Mouse (Mus musculus): ENCODE measurements around the gene Slc23a2. TPM values are rescaled to one million over a fixed set of nuclear protein-coding genes. Genes with fewer than 3 reads are reported as not detected.

Slc23a2 gene
- polyA plus RNA-seq, 1 experiment from 2014 or later, result 36.8 TPM

DNA sequence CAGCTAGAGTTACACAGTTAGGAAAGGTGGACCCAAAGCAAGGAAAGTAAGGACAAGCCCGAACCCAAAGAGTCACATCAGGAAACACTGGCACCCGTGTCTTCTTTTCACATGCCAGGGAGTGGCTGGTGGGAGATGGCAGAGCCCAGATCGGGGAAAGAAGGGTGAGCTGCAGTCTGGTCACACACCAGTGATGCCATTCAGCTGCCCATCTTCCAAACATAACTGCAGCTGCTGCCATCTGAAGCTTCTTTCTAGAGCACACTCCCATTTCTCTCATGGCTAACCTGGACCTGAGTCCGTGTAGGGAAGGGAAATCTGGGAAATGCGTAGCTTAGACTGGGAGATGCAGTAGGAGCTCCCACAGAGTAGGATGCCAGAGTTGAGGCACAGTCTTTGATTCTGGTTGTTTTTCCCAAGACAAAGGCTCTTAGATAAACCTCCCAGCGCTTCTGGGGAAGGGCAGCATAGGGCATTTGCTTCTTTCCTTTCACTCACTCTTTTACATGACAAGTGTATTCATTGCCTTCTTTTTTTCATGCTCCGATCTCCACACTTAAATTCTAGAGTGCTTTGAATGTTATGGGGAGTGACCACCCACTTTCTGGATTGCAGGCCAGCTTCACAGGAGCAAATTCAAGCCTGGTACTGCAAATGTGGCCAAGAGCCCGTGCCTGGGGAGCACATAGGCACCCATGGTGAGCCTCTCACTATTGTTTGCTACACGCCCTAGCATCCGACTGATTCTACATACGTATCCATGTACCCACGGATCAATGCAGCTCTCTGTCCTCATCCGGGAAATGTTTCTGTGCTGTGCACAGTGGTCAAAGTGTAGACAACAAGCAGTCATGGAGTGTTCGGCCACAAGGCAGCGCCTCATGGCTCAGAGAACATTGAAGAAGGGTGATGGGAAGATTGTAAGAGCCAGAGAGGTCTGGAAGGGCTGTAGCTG is 100.3 kb downstream of the Slc23a2 start:
- Histone ChIP-seq H3K27me3 (replicated peaks) (no peaks in the 10 kb centered on the region), H3K9me3 (replicated peaks) (no peaks in the 10 kb centered on the region), H3K27ac (replicated peaks) (no peak overlapping the region), H3K4me2 (no peak overlapping the region), H3K36me3 (no peaks in the 10 kb centered on the region), H3K9ac (replicated peaks) (no peak overlapping the region), H3K4me1 (peaks cover 7% of the 10 kb centered on the region; the same call in 1 of the 2 replicates), H3K4me3 (replicated peaks) (no peak overlapping the region)
- no peak for ATAC-seq (ENCODE audit: low FRiP score)
- WGBS, result 63% methylated on average over 15 of the region's 15 CpGs

DNA sequence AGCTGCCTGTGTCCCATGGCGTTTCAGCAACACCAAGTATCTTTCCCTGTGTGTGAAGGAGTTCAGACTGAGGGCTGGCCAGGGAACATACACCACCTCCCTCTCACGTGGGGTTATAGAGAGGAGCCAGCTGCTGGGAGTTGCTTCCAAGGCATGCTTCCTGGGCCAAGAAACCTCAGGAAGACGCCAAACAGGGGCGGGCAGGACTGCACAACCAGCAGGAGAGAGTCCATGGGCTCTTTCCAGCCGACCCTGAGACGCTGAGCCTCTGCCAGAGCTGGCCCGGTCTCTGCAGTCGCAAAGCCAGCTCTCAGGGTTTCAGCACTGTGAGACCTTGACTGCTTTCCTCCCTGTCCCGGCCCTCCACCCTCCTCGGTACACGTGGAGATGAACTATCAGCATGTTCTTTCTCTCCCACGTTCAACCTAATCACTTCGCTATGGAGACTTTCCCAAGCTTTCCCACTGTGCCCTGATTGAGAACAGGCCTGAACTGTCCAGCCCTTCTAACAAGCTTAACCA is 101.7 kb downstream of the Slc23a2 start:
- Histone ChIP-seq H3K27me3 (replicated peaks) (no peaks in the 10 kb centered on the region), H3K36me3 (no peaks in the 10 kb centered on the region), H3K9ac (replicated peaks) (no peak overlapping the region), H3K27ac (replicated peaks) (peak overlapping the region; percentile 56), H3K4me1 (peaks cover 7% of the 10 kb centered on the region; the same call in 1 of the 2 replicates), H3K4me2 (no peak overlapping the region), H3K4me3 (replicated peaks) (no peak overlapping the region), H3K9me3 (replicated peaks) (no peaks in the 10 kb centered on the region)
- WGBS, result 56% methylated on average over 13 of the region's 13 CpGs
- peak; percentile 82 for ATAC-seq (ENCODE audit: low FRiP score)

DNA sequence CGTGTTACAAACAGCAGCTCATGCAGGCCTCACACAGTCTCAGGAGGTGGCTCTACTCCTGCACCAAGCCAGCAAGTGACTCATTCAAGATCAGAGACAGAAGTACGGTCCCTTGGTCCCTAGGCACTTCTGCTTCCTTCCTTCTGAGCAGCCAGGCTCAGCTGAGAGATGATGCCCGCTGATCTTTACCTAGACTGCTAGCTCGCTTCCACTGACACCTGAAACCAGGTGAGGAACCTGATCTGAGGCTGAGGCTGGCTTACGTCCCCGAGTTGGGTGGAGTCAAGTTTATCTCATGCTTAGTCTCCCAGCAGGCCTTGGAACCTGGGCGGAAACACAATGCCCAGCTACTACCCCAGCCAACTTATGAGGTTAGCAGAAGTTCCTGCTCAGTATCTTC is 105.0 kb downstream of the Slc23a2 start:
- H3K27me3 ChIP-seq (replicated peaks), result no peaks in the 10 kb centered on the region
- ATAC-seq (ENCODE audit: low FRiP score), result no peak
- H3K36me3 ChIP-seq, result no peaks in the 10 kb centered on the region
- H3K9ac ChIP-seq (replicated peaks), result no peak overlapping the region
- no peak overlapping the region for H3K27ac ChIP-seq (replicated peaks)
- 72% methylated on average over 7 of the region's 7 CpGs for WGBS
- no peak overlapping the region for H3K4me2 ChIP-seq
- peaks cover 9% of the 10 kb centered on the region; the same call in 1 of the 2 replicates for H3K4me1 ChIP-seq
- H3K4me3 ChIP-seq (replicated peaks), result no peak overlapping the region
- H3K9me3 ChIP-seq (replicated peaks), result no peaks in the 10 kb centered on the region

- H3K9me3 ChIP-seq (replicated peaks), result no peaks in the 10 kb centered on the region
- H3K27me3 ChIP-seq (replicated peaks), result no peaks in the 10 kb centered on the region
- no peak for ATAC-seq (ENCODE audit: low FRiP score)
- H3K4me2 ChIP-seq, result no peak overlapping the region
- peaks cover 8% of the 10 kb centered on the region for H3K4me1 ChIP-seq
- no peaks in the 10 kb centered on the region for H3K36me3 ChIP-seq
- 83% methylated on average over 5 of the region's 5 CpGs for WGBS
- H3K9ac ChIP-seq (replicated peaks), result no peak overlapping the region
- no peak overlapping the region for H3K4me3 ChIP-seq (replicated peaks)
- no peak overlapping the region for H3K27ac ChIP-seq (replicated peaks)
Measured at GRCm38 (mm10) chr2:132036326-132036725, 108.6 kb downstream of the Slc23a2 start.

GRCm38 (mm10) chr2:132035470-132035835 is 109.5 kb downstream of the Slc23a2 start:
- Histone ChIP-seq H3K4me2 (no peak overlapping the region), H3K4me3 (replicated peaks) (no peak overlapping the region), H3K9me3 (replicated peaks) (no peaks in the 10 kb centered on the region), H3K9ac (replicated peaks) (no peak overlapping the region), H3K36me3 (no peaks in the 10 kb centered on the region), H3K27ac (replicated peaks) (no peak overlapping the region), H3K4me1 (peaks cover 17% of the 10 kb centered on the region), H3K27me3 (replicated peaks) (no peaks in the 10 kb centered on the region)
- no peak for ATAC-seq (ENCODE audit: low FRiP score)
- 73% methylated on average over 11 of the region's 11 CpGs for WGBS

DNA sequence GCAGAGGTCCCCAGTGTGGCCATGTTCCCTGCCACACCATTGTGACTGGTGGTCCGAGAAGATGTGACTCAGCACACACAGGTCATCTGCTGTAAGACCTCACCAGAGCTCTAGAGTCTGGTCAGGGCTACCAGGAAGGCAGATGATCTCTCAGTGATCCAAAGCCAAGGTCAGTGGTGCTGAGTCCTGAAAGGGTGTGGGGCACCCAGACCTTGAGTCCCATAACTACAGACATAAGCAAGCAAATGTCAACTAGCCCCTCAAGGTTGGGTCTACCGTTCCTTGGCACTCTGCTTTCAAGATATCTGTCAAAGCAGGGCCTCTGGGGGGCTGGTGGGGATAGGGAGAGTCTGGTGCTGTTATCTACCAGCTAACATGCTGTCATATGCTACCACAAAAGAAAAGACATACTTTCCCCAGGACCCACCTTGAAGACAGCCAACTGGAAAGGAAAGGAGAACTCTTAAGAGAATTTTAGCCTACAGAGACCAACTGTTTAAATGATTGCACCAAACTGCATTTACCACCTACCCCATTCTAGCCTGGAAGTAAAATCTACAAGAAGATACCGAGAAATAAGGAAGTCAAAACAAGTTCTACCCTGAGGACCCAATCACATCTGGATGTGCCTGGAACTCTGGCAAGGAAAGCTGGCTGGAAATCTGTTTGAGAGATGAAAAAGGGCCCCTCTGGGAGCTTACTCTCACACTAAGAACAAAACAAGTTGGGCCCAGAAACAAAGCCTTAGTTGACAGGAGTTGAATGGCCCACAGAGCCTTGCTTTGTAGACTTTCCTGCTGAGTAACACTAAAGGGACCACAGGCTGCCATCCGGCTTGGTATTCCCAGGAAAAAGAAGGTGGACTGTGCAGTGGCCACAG is 110.1 kb downstream of the Slc23a2 start:
- H3K9me3 ChIP-seq (replicated peaks), result no peaks in the 10 kb centered on the region
- no peak for ATAC-seq (ENCODE audit: low FRiP score)
- no peak overlapping the region for H3K4me3 ChIP-seq (replicated peaks)
- H3K36me3 ChIP-seq, result no peaks in the 10 kb centered on the region
- peaks cover 21% of the 10 kb centered on the region for H3K4me1 ChIP-seq
- WGBS, result 68% methylated on average over 4 of the region's 4 CpGs
- H3K4me2 ChIP-seq, result no peak overlapping the region
- H3K27ac ChIP-seq (replicated peaks), result no peak overlapping the region
- H3K27me3 ChIP-seq (replicated peaks), result no peaks in the 10 kb centered on the region
- no peak overlapping the region for H3K9ac ChIP-seq (replicated peaks)

DNA sequence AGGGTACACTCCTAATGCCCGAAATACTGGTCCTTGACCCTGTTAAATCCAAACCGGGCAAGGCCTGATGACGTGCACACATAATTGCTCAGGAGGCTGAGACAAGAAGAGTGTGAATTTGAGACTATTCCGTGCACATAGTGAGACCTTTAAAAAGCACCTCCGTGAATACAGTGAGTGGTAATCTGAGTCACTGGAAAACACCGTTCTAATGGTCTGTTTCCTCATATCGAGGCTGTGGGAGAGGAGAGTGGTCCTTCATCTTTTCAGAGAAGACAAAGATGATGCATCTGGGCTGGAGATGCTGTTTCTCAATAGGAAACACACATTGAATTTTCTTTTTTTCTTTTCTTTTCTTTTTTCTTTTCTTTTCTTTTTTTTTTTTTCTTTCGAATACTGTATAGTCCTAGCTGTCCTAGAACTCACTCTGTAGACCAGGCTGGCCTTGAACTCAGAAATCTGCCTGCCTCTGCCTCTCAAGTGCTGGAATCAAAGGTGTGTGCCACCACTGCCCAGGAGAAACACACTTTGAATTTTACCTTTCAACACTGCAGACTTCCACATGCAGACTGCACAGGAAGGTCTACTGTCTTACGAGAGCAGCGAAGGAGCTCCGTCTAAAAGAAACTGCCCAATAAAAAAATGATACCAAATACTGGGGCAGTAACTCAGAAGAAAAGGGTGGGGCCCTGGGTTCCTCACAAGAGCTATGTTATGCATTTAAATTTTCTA is 113.4 kb downstream of the Slc23a2 start:
- Histone ChIP-seq H3K27ac (replicated peaks) (peak overlapping the region; percentile 91), H3K4me3 (replicated peaks) (0 out of 2 replicates have a peak overlapping the region, but pooled peaks have one; percentile 61), H3K9me3 (replicated peaks) (no peaks in the 10 kb centered on the region), H3K4me2 (peak overlapping the region; percentile 93), H3K9ac (replicated peaks) (peak overlapping the region; percentile 68; the same call in 1 of the 2 replicates), H3K27me3 (replicated peaks) (no peaks in the 10 kb centered on the region), H3K36me3 (no peaks in the 10 kb centered on the region), H3K4me1 (peaks cover 48% of the 10 kb centered on the region)
- no peak for ATAC-seq (ENCODE audit: low FRiP score)
- 59% methylated on average over 11 of the region's 11 CpGs for WGBS

DNA sequence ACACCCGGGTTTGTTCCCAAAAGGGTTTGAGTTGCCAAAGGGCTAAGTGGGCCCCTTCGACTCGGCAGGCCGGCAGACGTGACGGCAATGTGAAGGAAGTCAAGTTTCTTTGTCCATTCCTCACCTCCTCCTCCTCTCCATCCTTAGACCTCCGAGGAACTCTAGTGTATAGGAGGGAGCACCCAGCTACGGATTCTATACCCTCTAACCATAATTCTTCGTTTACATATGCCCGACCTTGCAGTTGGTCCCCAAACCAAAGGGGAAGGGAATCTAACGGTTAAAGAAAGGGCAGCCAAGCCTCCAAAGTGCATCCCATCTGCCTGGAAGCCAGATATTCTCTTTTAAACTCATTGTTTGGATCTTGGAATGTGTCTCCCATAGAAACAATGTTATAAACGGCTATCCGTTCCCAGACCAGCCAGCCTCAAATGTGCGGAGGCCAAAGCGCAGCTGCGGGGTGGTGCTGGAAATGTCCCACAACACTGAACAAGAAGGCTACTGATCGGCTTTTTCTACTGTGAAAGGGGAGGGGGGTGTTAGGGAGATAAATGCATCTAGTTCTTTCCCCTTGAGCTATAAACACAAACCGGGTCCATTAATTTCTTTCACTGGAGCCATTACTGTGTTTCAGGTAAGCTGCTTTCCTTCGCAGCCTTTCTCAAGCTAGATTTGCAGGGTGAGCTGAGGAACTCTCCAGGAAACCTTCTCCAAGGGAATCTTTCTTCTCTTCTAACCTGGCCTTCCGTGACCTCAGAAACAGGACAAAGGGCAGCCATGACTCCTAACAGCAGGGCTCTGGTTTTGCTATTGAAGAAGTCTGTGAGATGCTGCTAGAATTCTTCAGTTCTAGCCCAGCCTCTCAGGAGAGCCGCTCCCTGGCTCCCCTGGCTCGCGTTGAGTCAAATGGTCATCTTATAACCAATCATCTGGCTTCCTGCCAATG is 114.2 kb downstream of the Slc23a2 start:
- no peaks in the 10 kb centered on the region for H3K9me3 ChIP-seq (replicated peaks)
- H3K9ac ChIP-seq (replicated peaks), result peak overlapping the region; percentile 68
- no peaks in the 10 kb centered on the region for H3K27me3 ChIP-seq (replicated peaks)
- WGBS, result 4% methylated on average over 23 of the region's 23 CpGs
- H3K27ac ChIP-seq (replicated peaks), result peak overlapping the region; percentile 91
- H3K36me3 ChIP-seq, result no peaks in the 10 kb centered on the region
- peak overlapping the region; percentile 61 for H3K4me3 ChIP-seq (replicated peaks)
- peaks cover 48% of the 10 kb centered on the region for H3K4me1 ChIP-seq
- ATAC-seq (ENCODE audit: low FRiP score), result peak; percentile 45
- H3K4me2 ChIP-seq, result peak overlapping the region; percentile 93

- peak; percentile 89 for ATAC-seq (ENCODE audit: low FRiP score)
- Histone ChIP-seq H3K27ac (replicated peaks) (peak within 1 kb of the TSS; percentile 91), H3K36me3 (no peaks in the 10 kb centered on the region), H3K4me1 (peaks cover 50% of the 10 kb centered on the region), H3K4me3 (replicated peaks) (peak within 1 kb of the TSS; percentile 61), H3K27me3 (replicated peaks) (no peaks in the 10 kb centered on the region), H3K9ac (replicated peaks) (peak within 1 kb of the TSS; percentile 68), H3K4me2 (peak within 1 kb of the TSS; percentile 93), H3K9me3 (replicated peaks) (no peaks in the 10 kb centered on the region)
- under 1% methylated on average over 40 of the region's 48 CpGs for WGBS
Measured at GRCm38 (mm10) chr2:132029646-132030417, 115.1 kb downstream of the Slc23a2 start, which contains the start of gene Rassf2. Gene Rassf2, minus strand, starts transcription at chr2:132030258.
